Mouse (Mus musculus): Measurements from ENCODE around the gene Peak1. TPM values are rescaled to one million over a fixed set of nuclear protein-coding genes. Genes with fewer than 3 reads are reported as not detected.
A peak's percentile ranks its signal among the peaks of the same experiment; 100 is the strongest.

Peak1 gene
- polyA plus RNA-seq, 1 experiment: 13.0 TPM

- H3K4me3 ChIP-seq (ENCODE audit: low read depth, low read length): no peak overlapping the region
- TF ChIP-seq POLR2A (IDR thresholded peaks at IDR 0.05; ENCODE audit: low read depth, low read length) (no peak), CTCF (IDR thresholded peaks at IDR 0.05; ENCODE audit: extremely low read depth, insufficient read length, insufficient replicate concordance, low read depth, low read length) (peak; percentile 63; the same call in 1 of the 2 replicates)
- WGBS: 31% methylated on average over 7 of the region's 7 CpGs
These were observed 153.4 kb downstream of the Peak1 start for GRCm38 (mm10) chr9:56264308-56265021.

GRCm38 (mm10) chr9:56263055-56263454, 154.8 kb downstream of the Peak1 start:
- H3K4me1 ChIP-seq (ENCODE audit: control insufficient read depth, insufficient read depth, insufficient read length, low read length): peaks cover 11% of the 10 kb centered on the region
- no peaks in the 10 kb centered on the region for H3K27me3 ChIP-seq (ENCODE audit: control insufficient read depth, insufficient read depth, low read length)
- TF ChIP-seq CTCF (IDR thresholded peaks at IDR 0.05; ENCODE audit: extremely low read depth, insufficient read length, insufficient replicate concordance, low read depth, low read length) (no peak), POLR2A (IDR thresholded peaks at IDR 0.05; ENCODE audit: low read depth, low read length) (no peak)
- WGBS: 20% methylated on average over 1 of the region's 1 CpGs
- H3K4me3 ChIP-seq (ENCODE audit: low read depth, low read length): no peak overlapping the region
- peak overlapping the region; percentile 71 for H3K27ac ChIP-seq (ENCODE audit: insufficient read depth, low read depth, low read length)
- H3K36me3 ChIP-seq (ENCODE audit: control insufficient read depth, insufficient read depth, low read length): 0 out of 2 replicates have a peak, but pooled peaks cover 1% of the 10 kb centered on the region

More at GRCm38 (mm10) chr9:56264308-56265021, 153.4 kb downstream of the Peak1 start:
- Histone ChIP-seq H3K27ac (ENCODE audit: insufficient read depth, low read depth, low read length) (peak overlapping the region; percentile 79), H3K36me3 (ENCODE audit: control insufficient read depth, insufficient read depth, low read length) (0 out of 2 replicates have a peak, but pooled peaks cover under 1% of the 10 kb centered on the region), H3K27me3 (ENCODE audit: control insufficient read depth, insufficient read depth, low read length) (no peaks in the 10 kb centered on the region), H3K4me1 (ENCODE audit: control insufficient read depth, insufficient read depth, insufficient read length, low read length) (peaks cover 9% of the 10 kb centered on the region; the same call in 1 of the 2 replicates)

GRCm38 (mm10) chr9:56260495-56261136, 157.3 kb downstream of the Peak1 start:
- no peak for TF ChIP-seq POLR2A (IDR thresholded peaks at IDR 0.05; ENCODE audit: low read depth, low read length)
- TF ChIP-seq CTCF (IDR thresholded peaks at IDR 0.05; ENCODE audit: extremely low read depth, insufficient read length, insufficient replicate concordance, low read depth, low read length): no peak
- Histone ChIP-seq H3K27ac (ENCODE audit: insufficient read depth, low read depth, low read length) (no peak overlapping the region), H3K27me3 (ENCODE audit: control insufficient read depth, insufficient read depth, low read length) (no peaks in the 10 kb centered on the region), H3K4me1 (ENCODE audit: control insufficient read depth, insufficient read depth, insufficient read length, low read length) (peaks cover 13% of the 10 kb centered on the region), H3K4me3 (ENCODE audit: low read depth, low read length) (no peak overlapping the region), H3K36me3 (ENCODE audit: control insufficient read depth, insufficient read depth, low read length) (peaks cover 1% of the 10 kb centered on the region; the same call in 1 of the 2 replicates)
- 91% methylated on average over 14 of the region's 14 CpGs for WGBS

DNA sequence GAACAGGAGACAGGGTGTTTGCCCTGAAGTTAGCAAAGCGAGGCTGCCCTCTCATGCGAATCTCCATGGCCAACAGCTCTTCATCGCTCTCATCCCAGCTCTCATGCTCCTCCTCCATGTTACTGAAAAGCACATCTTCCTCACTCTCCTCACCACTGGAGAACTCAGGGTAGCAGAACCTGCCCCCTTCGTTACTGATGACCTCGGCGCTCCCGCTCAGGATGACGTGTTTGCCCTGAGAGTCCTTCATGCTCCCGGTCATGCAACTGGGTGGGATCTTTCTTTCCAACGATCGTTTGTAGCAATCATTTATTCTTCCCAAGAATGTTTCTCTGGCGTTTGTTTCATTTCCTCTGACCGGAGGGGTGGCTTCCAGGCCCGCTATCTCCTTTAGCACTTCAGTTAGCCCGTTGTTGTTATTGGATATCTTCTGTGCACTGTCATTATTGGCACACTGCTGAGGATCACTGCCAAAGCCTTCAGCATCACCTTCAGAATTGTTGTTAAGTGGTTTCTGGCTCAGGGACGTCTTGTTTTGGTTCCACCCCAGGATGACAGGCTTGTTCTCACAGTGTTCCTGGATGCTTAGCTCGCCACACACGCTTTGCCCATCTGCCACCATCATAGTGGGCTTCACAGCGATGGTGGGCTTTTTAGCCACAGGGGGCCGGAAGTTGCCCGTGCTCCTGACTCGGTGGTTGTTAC, 157.9 kb downstream of the Peak1 start:
- Histone ChIP-seq H3K27ac (ENCODE audit: insufficient read depth, low read depth, low read length) (no peak overlapping the region; the same call in 1 of the 2 replicates), H3K27me3 (ENCODE audit: control insufficient read depth, insufficient read depth, low read length) (no peaks in the 10 kb centered on the region), H3K4me1 (ENCODE audit: control insufficient read depth, insufficient read depth, insufficient read length, low read length) (peaks cover 13% of the 10 kb centered on the region), H3K4me3 (ENCODE audit: low read depth, low read length) (no peak overlapping the region), H3K36me3 (ENCODE audit: control insufficient read depth, insufficient read depth, low read length) (peaks cover 1% of the 10 kb centered on the region; the same call in 1 of the 2 replicates)
- TF ChIP-seq CTCF (IDR thresholded peaks at IDR 0.05; ENCODE audit: extremely low read depth, insufficient read length, insufficient replicate concordance, low read depth, low read length) (no peak), POLR2A (IDR thresholded peaks at IDR 0.05; ENCODE audit: low read depth, low read length) (peak; percentile 16; the same call in 1 of the 2 replicates)
- 88% methylated on average over 22 of the region's 22 CpGs for WGBS

GRCm38 (mm10) chr9:56258261-56258790, 159.5 kb downstream of the Peak1 start:
- Histone ChIP-seq H3K27me3 (ENCODE audit: control insufficient read depth, insufficient read depth, low read length) (no peaks in the 10 kb centered on the region), H3K4me1 (ENCODE audit: control insufficient read depth, insufficient read depth, insufficient read length, low read length) (peaks cover 8% of the 10 kb centered on the region), H3K36me3 (ENCODE audit: control insufficient read depth, insufficient read depth, low read length) (peaks cover 1% of the 10 kb centered on the region; the same call in 1 of the 2 replicates), H3K4me3 (ENCODE audit: low read depth, low read length) (peak overlapping the region; percentile 16), H3K27ac (ENCODE audit: insufficient read depth, low read depth, low read length) (0 out of 2 replicates have a peak overlapping the region, but pooled peaks have one; percentile 47)
- WGBS: 76% methylated on average over 10 of the region's 10 CpGs
- no peak for TF ChIP-seq POLR2A (IDR thresholded peaks at IDR 0.05; ENCODE audit: low read depth, low read length)
- TF ChIP-seq CTCF (IDR thresholded peaks at IDR 0.05; ENCODE audit: extremely low read depth, insufficient read length, insufficient replicate concordance, low read depth, low read length): no peak

GRCm38 (mm10) chr9:56257227-56258000, 160.5 kb downstream of the Peak1 start:
- WGBS: 83% methylated on average over 20 of the region's 20 CpGs
- H3K36me3 ChIP-seq (ENCODE audit: control insufficient read depth, insufficient read depth, low read length): peaks cover 1% of the 10 kb centered on the region; the same call in 1 of the 2 replicates

More at GRCm38 (mm10) chr9:56257227-56258000, 160.5 kb downstream of the Peak1 start:
- Histone ChIP-seq H3K4me3 (ENCODE audit: low read depth, low read length) (no peak overlapping the region; the same call in 1 of the 2 replicates), H3K27ac (ENCODE audit: insufficient read depth, low read depth, low read length) (no peak overlapping the region), H3K4me1 (ENCODE audit: control insufficient read depth, insufficient read depth, insufficient read length, low read length) (peaks cover 5% of the 10 kb centered on the region), H3K27me3 (ENCODE audit: control insufficient read depth, insufficient read depth, low read length) (no peaks in the 10 kb centered on the region)
- TF ChIP-seq CTCF (IDR thresholded peaks at IDR 0.05; ENCODE audit: extremely low read depth, insufficient read length, insufficient replicate concordance, low read depth, low read length): no peak

Measured in small intestine, adult 2 months (tissue).